ENCODE assay signal across 8 mouse cellular contexts in genomic region chr9:108338551-108338885, GRCm38 (mm10). TPM values are rescaled to one million over a fixed set of nuclear protein-coding genes. Genes with fewer than 3 reads are reported as not detected.
DNase-seq lines count a peak whose midpoint lies in the region; ATAC-seq and TF ChIP-seq lines count a peak whose summit lies in the region.

No protein-coding gene starts in this region.

- no peaks in the 10 kb centered on the region for H3K9me3 ChIP-seq in forebrain, embryonic 10.5 days
- H3K9me3 ChIP-seq in limb, embryonic 14.5 days (ENCODE audit: control insufficient read depth, low read length): no peaks in the 10 kb centered on the region
- H3K9me3 ChIP-seq in neural tube, embryonic 12.5 days: no peaks in the 10 kb centered on the region

- peak overlapping the region; percentile 95 for H3K27ac ChIP-seq in spleen, adult 2 months (ENCODE audit: insufficient read depth, low read length)
- H3K27ac ChIP-seq in forebrain, embryonic 10.5 days: peak overlapping the region; percentile 92
- H3K27ac ChIP-seq in limb, embryonic 14.5 days (replicated peaks; ENCODE audit: low read depth, low read length): peak overlapping the region; percentile 95
- peak overlapping the region; percentile 85; the same call in 1 of the 2 replicates for H3K27ac ChIP-seq in neural tube, embryonic 12.5 days

- DNase-seq in spleen, adult 2 months (ENCODE audit: low read depth in 1 of 2, low spot score in 2 of 2): no peak
- no peak for DNase-seq in spleen, adult 18-20 months
- no peak for DNase-seq in forebrain, embryonic 10.5 days (ENCODE audit: extremely low spot score, low spot score)
- no peak for DNase-seq in limb, embryonic 14.5 days (ENCODE audit: low spot score)
- DNase-seq in retina, postnatal 1 day: no peak
- DNase-seq in frontal cortex, postnatal 14 days (ENCODE audit: low spot score in 2 of 2): no peak
- no peak for DNase-seq in frontal cortex, postnatal 25 days (ENCODE audit: low spot score in 2 of 2)

- H3K4me1 ChIP-seq in spleen, adult 2 months (ENCODE audit: control insufficient read depth, insufficient read depth, insufficient read length): peaks cover 21% of the 10 kb centered on the region; the same call in 1 of the 2 replicates
- H3K4me1 ChIP-seq in forebrain, embryonic 10.5 days: peaks cover 41% of the 10 kb centered on the region
- H3K4me1 ChIP-seq in limb, embryonic 14.5 days (ENCODE audit: control insufficient read depth, insufficient read depth, low read length): peaks cover 16% of the 10 kb centered on the region
- H3K4me1 ChIP-seq in neural tube, embryonic 12.5 days: peaks cover 17% of the 10 kb centered on the region

- ATAC-seq in limb, embryonic 14.5 days (ENCODE audit: low FRiP score, low read depth): peak; percentile 12; the same call in 1 of the 2 replicates
- 0 out of 2 replicates have a peak, but pooled peaks have one; percentile 3 for ATAC-seq in neural tube, embryonic 12.5 days (ENCODE audit: low FRiP score, low read depth)

- no peak overlapping the region for H3K4me3 ChIP-seq in spleen, adult 2 months (ENCODE audit: extremely low read depth, insufficient read depth, insufficient read length)
- peak overlapping the region; percentile 68 for H3K4me3 ChIP-seq in forebrain, embryonic 10.5 days
- peak overlapping the region; percentile 78 for H3K4me3 ChIP-seq in limb, embryonic 14.5 days (replicated peaks; ENCODE audit: low read length)
- H3K4me3 ChIP-seq in neural tube, embryonic 12.5 days: peak overlapping the region; percentile 82; the same call in 1 of the 2 replicates

- H3K9ac ChIP-seq in limb, embryonic 14.5 days (ENCODE audit: low read depth, low read length, severe bottlenecking): peak overlapping the region; percentile 84; the same call in 1 of the 2 replicates
- peak overlapping the region; percentile 90 for H3K9ac ChIP-seq in neural tube, embryonic 12.5 days

- TF ChIP-seq CTCF in spleen, adult 2 months (IDR thresholded peaks at IDR 0.05; ENCODE audit: extremely low read depth, insufficient read depth, insufficient read length, insufficient replicate concordance): no peak

- H3K27me3 ChIP-seq in spleen, adult 2 months (ENCODE audit: control insufficient read depth, insufficient read depth, low read length): no peaks in the 10 kb centered on the region
- no peaks in the 10 kb centered on the region for H3K27me3 ChIP-seq in forebrain, embryonic 10.5 days (ENCODE audit: poor library complexity, severe bottlenecking)
- no peaks in the 10 kb centered on the region for H3K27me3 ChIP-seq in limb, embryonic 14.5 days (ENCODE audit: control insufficient read depth, insufficient read depth, low read length)
- H3K27me3 ChIP-seq in neural tube, embryonic 12.5 days (replicated peaks): no peaks in the 10 kb centered on the region

- TF ChIP-seq POLR2A in spleen, adult 2 months (IDR thresholded peaks at IDR 0.05; ENCODE audit: low read depth, low read length): no peak
- no peak for TF ChIP-seq POLR2A in limb, embryonic 14.5 days (IDR thresholded peaks at IDR 0.05; ENCODE audit: borderline replicate concordance, extremely low read depth, insufficient read depth, insufficient read length)

- 30% methylated on average over 6 of the region's 6 CpGs for WGBS in spleen, adult 2 months
- 32% methylated on average over 6 of the region's 6 CpGs for WGBS in forebrain, embryonic 10.5 days
- 16% methylated on average over 6 of the region's 6 CpGs for WGBS in limb, embryonic 14.5 days
- 33% methylated on average over 6 of the region's 6 CpGs for WGBS in neural tube, embryonic 12.5 days

- peak overlapping the region; percentile 82 for H3K4me2 ChIP-seq in limb, embryonic 14.5 days (replicated peaks; ENCODE audit: low read depth, low read length, severe bottlenecking)
- H3K4me2 ChIP-seq in neural tube, embryonic 12.5 days (replicated peaks): peak overlapping the region; percentile 64

- H3K36me3 ChIP-seq in spleen, adult 2 months (ENCODE audit: control insufficient read depth, insufficient read depth, low read length): peaks cover 22% of the 10 kb centered on the region
- H3K36me3 ChIP-seq in forebrain, embryonic 10.5 days (replicated peaks): peaks cover 62% of the 10 kb centered on the region
- peaks cover 31% of the 10 kb centered on the region for H3K36me3 ChIP-seq in limb, embryonic 14.5 days (ENCODE audit: control insufficient read depth, insufficient read depth, low read length)
- peaks cover 23% of the 10 kb centered on the region for H3K36me3 ChIP-seq in neural tube, embryonic 12.5 days

RNA-seq across cellular contexts. Expression of gene Gpx1, which starts 0.2 kb away (rescaled TPM):
- 2,084 and 2,100 TPM in 2 replicates for polyA plus RNA-seq in spleen, adult 2 months (2012; rRNA removed)
- polyA plus RNA-seq in forebrain, embryonic 10.5 days (2016; fragmentation: Nextera tagmentation; extraction: Ambion mirVana): 806 and 868 TPM in 2 replicates
- polyA plus RNA-seq in limb, embryonic 14.5 days (2012; rRNA removed): 476 and 533 TPM in 2 replicates
- 686 and 718 TPM in 2 replicates for polyA plus RNA-seq in limb, embryonic 14.5 days (2014; fragmentation: Nextera tagmentation; extraction: Ambion mirVana)
- 656 and 664 TPM in 2 replicates for polyA plus RNA-seq in neural tube, embryonic 12.5 days (2016; fragmentation: Nextera tagmentation; extraction: Ambion mirVana)

RNA-seq across cellular contexts. Expression of gene Usp4, which starts 9.1 kb away (rescaled TPM):
- 63.2 and 68.6 TPM in 2 replicates for polyA plus RNA-seq in spleen, adult 2 months (2012; rRNA removed)
- polyA plus RNA-seq in forebrain, embryonic 10.5 days (2016; fragmentation: Nextera tagmentation; extraction: Ambion mirVana): 132 and 133 TPM in 2 replicates
- polyA plus RNA-seq in limb, embryonic 14.5 days (2012; rRNA removed): 86.1 and 86.8 TPM in 2 replicates
- polyA plus RNA-seq in limb, embryonic 14.5 days (2014; fragmentation: Nextera tagmentation; extraction: Ambion mirVana): 102 and 107 TPM in 2 replicates
- 124 and 138 TPM in 2 replicates for polyA plus RNA-seq in neural tube, embryonic 12.5 days (2016; fragmentation: Nextera tagmentation; extraction: Ambion mirVana)

RNA-seq across cellular contexts. Expression of gene Tcta, which starts 32.6 kb away (rescaled TPM):
- 17.9 and 19.7 TPM in 2 replicates for polyA plus RNA-seq in spleen, adult 2 months (2012; rRNA removed)
- 13.4 and 13.8 TPM in 2 replicates for polyA plus RNA-seq in forebrain, embryonic 10.5 days (2016; fragmentation: Nextera tagmentation; extraction: Ambion mirVana)
- 36.8 and 41.4 TPM in 2 replicates for polyA plus RNA-seq in limb, embryonic 14.5 days (2012; rRNA removed)
- 37.4 and 38.6 TPM in 2 replicates for polyA plus RNA-seq in limb, embryonic 14.5 days (2014; fragmentation: Nextera tagmentation; extraction: Ambion mirVana)
- polyA plus RNA-seq in neural tube, embryonic 12.5 days (2016; fragmentation: Nextera tagmentation; extraction: Ambion mirVana): 44.3 and 47.5 TPM in 2 replicates

RNA-seq across cellular contexts. Expression of gene Rhoa, which starts 32.6 kb away (rescaled TPM):
- polyA plus RNA-seq in spleen, adult 2 months (2012; rRNA removed): 89.7 and 90.3 TPM in 2 replicates
- 257 and 290 TPM in 2 replicates for polyA plus RNA-seq in forebrain, embryonic 10.5 days (2016; fragmentation: Nextera tagmentation; extraction: Ambion mirVana)
- polyA plus RNA-seq in limb, embryonic 14.5 days (2012; rRNA removed): 214 and 240 TPM in 2 replicates
- polyA plus RNA-seq in limb, embryonic 14.5 days (2014; fragmentation: Nextera tagmentation; extraction: Ambion mirVana): 296 and 326 TPM in 2 replicates
- 313 and 363 TPM in 2 replicates for polyA plus RNA-seq in neural tube, embryonic 12.5 days (2016; fragmentation: Nextera tagmentation; extraction: Ambion mirVana)

RNA-seq across cellular contexts. Expression of gene Amt, which starts 41.9 kb away (rescaled TPM):
- polyA plus RNA-seq in spleen, adult 2 months (2012; rRNA removed): 1.7 and 3.1 TPM in 2 replicates
- polyA plus RNA-seq in forebrain, embryonic 10.5 days (2016; fragmentation: Nextera tagmentation; extraction: Ambion mirVana): 34.8 and 40.0 TPM in 2 replicates
- polyA plus RNA-seq in limb, embryonic 14.5 days (2012; rRNA removed): 28.2 and 29.7 TPM in 2 replicates
- polyA plus RNA-seq in limb, embryonic 14.5 days (2014; fragmentation: Nextera tagmentation; extraction: Ambion mirVana): 6.9 and 7.0 TPM in 2 replicates
- 18.9 and 24.8 TPM in 2 replicates for polyA plus RNA-seq in neural tube, embryonic 12.5 days (2016; fragmentation: Nextera tagmentation; extraction: Ambion mirVana)
